Comparison of ENCODE assay signal across 12 mouse cellular contexts in genomic region chr9:85496506-85497239, GRCm38 (mm10).
A peak's percentile ranks its signal among the peaks of the same experiment; 100 is the strongest.
DNase-seq lines count a peak whose midpoint lies in the region; ATAC-seq lines count a peak whose summit lies in the region.
"Had no signal": no experiment of that assay in that cellular context is flagged by ENCODE, and none has a peak within 500 bp of the region (broad histone marks: within the 10 kb centered on the region; RNA-seq: fewer than 3 reads in every experiment).

No protein-coding gene starts in this region.

- no peak overlapping the region for H3K9ac ChIP-seq in liver, embryonic 13.5 days
- H3K9ac ChIP-seq in liver, embryonic 11.5 days (ENCODE audit: low read depth, low read length), result no peak overlapping the region
- no peak overlapping the region for H3K9ac ChIP-seq in embryonic facial prominence, embryonic 12.5 days
- H3K9ac ChIP-seq in hindbrain, embryonic 14.5 days, result no peak overlapping the region
- H3K9ac ChIP-seq: lung, embryonic 14.5 days had no signal

- no peak overlapping the region for H3K4me3 ChIP-seq in liver, embryonic 13.5 days (replicated peaks)
- H3K4me3 ChIP-seq in liver, embryonic 11.5 days (ENCODE audit: low read depth, low read length), result no peak overlapping the region
- H3K4me3 ChIP-seq in embryonic facial prominence, embryonic 12.5 days, result no peak overlapping the region
- no peak overlapping the region for H3K4me3 ChIP-seq in hindbrain, embryonic 14.5 days (replicated peaks; ENCODE audit: low read length)

- H3K9me3 ChIP-seq in liver, embryonic 13.5 days (replicated peaks), result no peaks in the 10 kb centered on the region
- H3K9me3 ChIP-seq in liver, embryonic 11.5 days (ENCODE audit: control insufficient read depth, low read length), result no peaks in the 10 kb centered on the region
- no peaks in the 10 kb centered on the region for H3K9me3 ChIP-seq in embryonic facial prominence, embryonic 12.5 days
- H3K9me3 ChIP-seq in hindbrain, embryonic 14.5 days (ENCODE audit: control insufficient read depth, low read length), result no peaks in the 10 kb centered on the region

- no peak for DNase-seq in liver, embryonic 13.5 days
- DNase-seq in liver, embryonic 11.5 days (ENCODE audit: low spot score), result no peak
- peak; percentile 24 for DNase-seq in hindbrain, embryonic 14.5 days (ENCODE audit: low spot score)
- DNase-seq in monocyte, adult 2 months (ENCODE audit: low read depth in 1 of 2, low spot score in 2 of 2), result peak; percentile 24 to 30
- DNase-seq in cerebellum, adult 9-11 months, result no peak
- DNase-seq in adrenal gland, postnatal 25 days, result no peak
- DNase-seq in cerebellum, postnatal 10 days, result no peak
- DNase-seq: B cell, adult 2 months; cerebellum, adult 11 months; lung, embryonic 14.5 days had no signal

- no peak overlapping the region for H3K4me2 ChIP-seq in liver, embryonic 13.5 days
- no peak overlapping the region for H3K4me2 ChIP-seq in liver, embryonic 11.5 days
- H3K4me2 ChIP-seq in embryonic facial prominence, embryonic 12.5 days (replicated peaks), result no peak overlapping the region
- H3K4me2 ChIP-seq in hindbrain, embryonic 14.5 days (replicated peaks), result no peak overlapping the region
- H3K4me2 ChIP-seq: lung, embryonic 14.5 days had no signal

- peak; percentile 31; the same call in 1 of the 2 replicates for ATAC-seq in liver, embryonic 13.5 days (ENCODE audit: low read depth)
- no peak for ATAC-seq in liver, embryonic 11.5 days (replicated peaks; ENCODE audit: low FRiP score)
- ATAC-seq in embryonic facial prominence, embryonic 12.5 days (ENCODE audit: insufficient number of reproducible peaks, insufficient read depth, low FRiP score, low TSS enrichment), result peak; percentile 47; the same call in 1 of the 2 replicates
- ATAC-seq in hindbrain, embryonic 14.5 days (ENCODE audit: low FRiP score), result peak; percentile 48; the same call in 1 of the 2 replicates
- ATAC-seq: Patski had no signal

- WGBS in liver, embryonic 13.5 days (ENCODE audit: insufficient replicate concordance), result 49% methylated on average over 8 of the region's 8 CpGs
- 71% methylated on average over 8 of the region's 8 CpGs for WGBS in liver, embryonic 11.5 days
- WGBS in embryonic facial prominence, embryonic 12.5 days, result 41% methylated on average over 8 of the region's 8 CpGs
- WGBS in hindbrain, embryonic 14.5 days, result 17% methylated on average over 8 of the region's 8 CpGs

- H3K27ac ChIP-seq in liver, embryonic 13.5 days, result no peak overlapping the region
- no peak overlapping the region for H3K27ac ChIP-seq in liver, embryonic 11.5 days (ENCODE audit: low read depth, low read length)
- no peak overlapping the region for H3K27ac ChIP-seq in embryonic facial prominence, embryonic 12.5 days
- no peak overlapping the region for H3K27ac ChIP-seq in hindbrain, embryonic 14.5 days

- no peaks in the 10 kb centered on the region for H3K4me1 ChIP-seq in liver, embryonic 13.5 days (replicated peaks)
- H3K4me1 ChIP-seq in liver, embryonic 11.5 days (replicated peaks; ENCODE audit: control insufficient read depth, insufficient read depth, low read length), result no peaks in the 10 kb centered on the region
- no peaks in the 10 kb centered on the region for H3K4me1 ChIP-seq in embryonic facial prominence, embryonic 12.5 days
- no peaks in the 10 kb centered on the region for H3K4me1 ChIP-seq in hindbrain, embryonic 14.5 days (replicated peaks; ENCODE audit: control insufficient read depth, insufficient read depth, low read length)

- H3K27me3 ChIP-seq in liver, embryonic 13.5 days, result no peaks in the 10 kb centered on the region
- H3K27me3 ChIP-seq in liver, embryonic 11.5 days (replicated peaks; ENCODE audit: control insufficient read depth, insufficient read depth, low read length), result no peaks in the 10 kb centered on the region
- no peaks in the 10 kb centered on the region for H3K27me3 ChIP-seq in embryonic facial prominence, embryonic 12.5 days
- H3K27me3 ChIP-seq in hindbrain, embryonic 14.5 days (ENCODE audit: control insufficient read depth, insufficient read depth, low read length), result no peaks in the 10 kb centered on the region
- H3K27me3 ChIP-seq: Patski had no signal

- H3K36me3 ChIP-seq in liver, embryonic 13.5 days, result no peaks in the 10 kb centered on the region
- H3K36me3 ChIP-seq in liver, embryonic 11.5 days (ENCODE audit: control insufficient read depth, insufficient read depth, low read length), result no peaks in the 10 kb centered on the region
- H3K36me3 ChIP-seq in embryonic facial prominence, embryonic 12.5 days, result no peaks in the 10 kb centered on the region
- no peaks in the 10 kb centered on the region for H3K36me3 ChIP-seq in hindbrain, embryonic 14.5 days (replicated peaks; ENCODE audit: control insufficient read depth, insufficient read depth)

Comparison
In these comparisons a context has a peak if more than half of its experiments do, and no peak if none do; other contexts are left out.
1. DNase-seq: peak in hindbrain, embryonic 14.5 days (single experiment) and monocyte, adult 2 months (2 of 2); none in liver, embryonic 13.5 days (single experiment), liver, embryonic 11.5 days (single experiment), cerebellum, adult 9-11 months (single experiment), adrenal gland, postnatal 25 days (single experiment) and cerebellum, postnatal 10 days (0 of 2).